Mouse (Mus musculus): Measurements from ENCODE around the gene Hspb6. TPM values are rescaled to one million over a fixed set of nuclear protein-coding genes. Genes with fewer than 3 reads are reported as not detected.

Gene Hspb6
- polyA plus RNA-seq, 1 experiment from 2014 or later: 7.8 TPM

- no peak overlapping the region for H3K4me2 ChIP-seq
- peaks cover 8% of the 10 kb centered on the region; the same call in 1 of the 2 replicates for H3K4me1 ChIP-seq
- H3K27me3 ChIP-seq (replicated peaks): no peaks in the 10 kb centered on the region
- H3K27ac ChIP-seq: no peak overlapping the region
- H3K9ac ChIP-seq: no peak overlapping the region
- H3K9me3 ChIP-seq: no peaks in the 10 kb centered on the region
- H3K36me3 ChIP-seq (replicated peaks): no peaks in the 10 kb centered on the region
- ATAC-seq (replicated peaks): no peak
- 88% methylated on average over 8 of the region's 8 CpGs for WGBS
- H3K4me3 ChIP-seq: no peak overlapping the region
Measured at GRCm38 (mm10) chr7:30604944-30605343, 53.0 kb downstream of the Hspb6 start.

Small RNA genes within 50 kb of the gene (microRNA-seq; reads per million reads assigned to microRNA genes)
- gene Gm38670 (0.92 reads per million), gene Mir3569 (not detected)

Other genes with a start within 250 kb of the Hspb6 start
- 134 and 135 TPM in 2 replicates for gene Alkbh6, start 243.5 kb upstream of the Hspb6 start, polyA plus RNA-seq (2015; fragmentation: Nextera tagmentation; extraction: Ambion mirVana)
- gene Syne4, start 237.4 kb upstream of the Hspb6 start, polyA plus RNA-seq (2015; fragmentation: Nextera tagmentation; extraction: Ambion mirVana): 16.6 and 17.5 TPM in 2 replicates
- 0.23 and 2.0 TPM in 2 replicates for gene E130208F15Rik, start 230.4 kb upstream of the Hspb6 start, polyA plus RNA-seq (2015; fragmentation: Nextera tagmentation; extraction: Ambion mirVana)
- 16.7 and 17.1 TPM in 2 replicates for gene Sdhaf1, start 228.3 kb upstream of the Hspb6 start, polyA plus RNA-seq (2015; fragmentation: Nextera tagmentation; extraction: Ambion mirVana)
- gene Lrfn3, start 189.4 kb upstream of the Hspb6 start, polyA plus RNA-seq (2015; fragmentation: Nextera tagmentation; extraction: Ambion mirVana): 16.3 and 17.9 TPM in 2 replicates
- gene Tyrobp, start 138.4 kb upstream of the Hspb6 start, polyA plus RNA-seq (2015; fragmentation: Nextera tagmentation; extraction: Ambion mirVana): 27.8 and 36.6 TPM in 2 replicates
- 0.53 and 0.59 TPM in 2 replicates for gene Hcst, start 132.3 kb upstream of the Hspb6 start, polyA plus RNA-seq (2015; fragmentation: Nextera tagmentation; extraction: Ambion mirVana)
- 2.4 and 2.8 TPM in 2 replicates for gene Nfkbid, start 130.4 kb upstream of the Hspb6 start, polyA plus RNA-seq (2015; fragmentation: Nextera tagmentation; extraction: Ambion mirVana)
- 790 and 817 TPM in 2 replicates for gene Aplp1, start 106.6 kb upstream of the Hspb6 start, polyA plus RNA-seq (2015; fragmentation: Nextera tagmentation; extraction: Ambion mirVana)
- gene Kirrel2, start 94.5 kb upstream of the Hspb6 start, polyA plus RNA-seq (2015; fragmentation: Nextera tagmentation; extraction: Ambion mirVana): 1.3 and 2.7 TPM in 2 replicates
- 0.41 and 0.61 TPM in 2 replicates for gene Nphs1, start 93.9 kb upstream of the Hspb6 start, polyA plus RNA-seq (2015; fragmentation: Nextera tagmentation; extraction: Ambion mirVana)
- gene Prodh2, start 58.6 kb upstream of the Hspb6 start, polyA plus RNA-seq (2015; fragmentation: Nextera tagmentation; extraction: Ambion mirVana): not detected in 2 replicates
- gene Arhgap33, start 17.1 kb upstream of the Hspb6 start, polyA plus RNA-seq (2015; fragmentation: Nextera tagmentation; extraction: Ambion mirVana): 144 and 158 TPM in 2 replicates
- 7.7 and 9.4 TPM in 2 replicates for gene Proser3, start 121 bp downstream of the Hspb6 start, polyA plus RNA-seq (2015; fragmentation: Nextera tagmentation; extraction: Ambion mirVana)
- 53.6 and 63.8 TPM in 2 replicates for gene Lin37, start 7.7 kb downstream of the Hspb6 start, polyA plus RNA-seq (2015; fragmentation: Nextera tagmentation; extraction: Ambion mirVana)
- 87.2 and 90.7 TPM in 2 replicates for gene U2af1l4, start 11.1 kb downstream of the Hspb6 start, polyA plus RNA-seq (2015; fragmentation: Nextera tagmentation; extraction: Ambion mirVana)
- 18.5 and 20.7 TPM in 2 replicates for gene Gm49396, start 11.2 kb downstream of the Hspb6 start, polyA plus RNA-seq (2015; fragmentation: Nextera tagmentation; extraction: Ambion mirVana)
- 121 and 123 TPM in 2 replicates for gene Psenen, start 11.4 kb downstream of the Hspb6 start, polyA plus RNA-seq (2015; fragmentation: Nextera tagmentation; extraction: Ambion mirVana)
- 8.0 and 8.1 TPM in 2 replicates for gene Igflr1, start 13.2 kb downstream of the Hspb6 start, polyA plus RNA-seq (2015; fragmentation: Nextera tagmentation; extraction: Ambion mirVana)
- 12.1 and 12.3 TPM in 2 replicates for gene Kmt2b, start 36.5 kb downstream of the Hspb6 start, polyA plus RNA-seq (2015; fragmentation: Nextera tagmentation; extraction: Ambion mirVana)
- gene Zbtb32, start 46.7 kb downstream of the Hspb6 start, polyA plus RNA-seq (2015; fragmentation: Nextera tagmentation; extraction: Ambion mirVana): 0.36 and 0.41 TPM in 2 replicates
- 0.51 and 0.58 TPM in 2 replicates for gene Upk1a, start 60.7 kb downstream of the Hspb6 start, polyA plus RNA-seq (2015; fragmentation: Nextera tagmentation; extraction: Ambion mirVana)
- 1,061 and 1,083 TPM in 2 replicates for gene Cox6b1, start 74.0 kb downstream of the Hspb6 start, polyA plus RNA-seq (2015; fragmentation: Nextera tagmentation; extraction: Ambion mirVana)
- not detected in 2 replicates for gene Etv2, start 83.7 kb downstream of the Hspb6 start, polyA plus RNA-seq (2015; fragmentation: Nextera tagmentation; extraction: Ambion mirVana)
- gene Rbm42, start 98.1 kb downstream of the Hspb6 start, polyA plus RNA-seq (2015; fragmentation: Nextera tagmentation; extraction: Ambion mirVana): 145 and 149 TPM in 2 replicates
- gene Haus5, start 112.8 kb downstream of the Hspb6 start, polyA plus RNA-seq (2015; fragmentation: Nextera tagmentation; extraction: Ambion mirVana): 28.1 and 29.7 TPM in 2 replicates
- gene Pmis2, start 119.4 kb downstream of the Hspb6 start, polyA plus RNA-seq (2015; fragmentation: Nextera tagmentation; extraction: Ambion mirVana): not detected in 2 replicates
- not detected in 2 replicates for gene 2200002J24Rik, start 146.7 kb downstream of the Hspb6 start, polyA plus RNA-seq (2015; fragmentation: Nextera tagmentation; extraction: Ambion mirVana)
- 1.7 and 1.8 TPM in 2 replicates for gene Atp4a, start 160.0 kb downstream of the Hspb6 start, polyA plus RNA-seq (2015; fragmentation: Nextera tagmentation; extraction: Ambion mirVana)
- gene Tmem147, start 177.4 kb downstream of the Hspb6 start, polyA plus RNA-seq (2015; fragmentation: Nextera tagmentation; extraction: Ambion mirVana): 242 and 252 TPM in 2 replicates
- 0.72 and 1.6 TPM in 2 replicates for gene Gapdhs, start 191.5 kb downstream of the Hspb6 start, polyA plus RNA-seq (2015; fragmentation: Nextera tagmentation; extraction: Ambion mirVana)
- gene Sbsn, start 199.3 kb downstream of the Hspb6 start, polyA plus RNA-seq (2015; fragmentation: Nextera tagmentation; extraction: Ambion mirVana): 2.4 and 3.0 TPM in 2 replicates
- gene Dmkn, start 211.6 kb downstream of the Hspb6 start, polyA plus RNA-seq (2015; fragmentation: Nextera tagmentation; extraction: Ambion mirVana): 1.2 and 3.4 TPM in 2 replicates
- 4.4 TPM in 1 of 2 replicates, not detected in the other for gene Krtdap, start 235.7 kb downstream of the Hspb6 start, polyA plus RNA-seq (2015; fragmentation: Nextera tagmentation; extraction: Ambion mirVana)